Mouse (Mus musculus) limb, embryonic 12.5 days (tissue): ENCODE measurements at regions not wholly inside any gene's neighbourhood (a gene's known extent, or its start where the extent isn't known, plus 50 kb on each side); places are given as distances from the start of the nearest gene placed in this dataset.
"Not testable (repeated sequence)": the region's sequence is repeated elsewhere in the genome, so short reads cannot be mapped to it uniquely, and the experiment has no call there.

ENCODE experiments used
- ATAC-seq: fragments of 200-750 bp; cut with Nextera tagmentation; 2 replicates; pipeline ENCODE4 v1.8.0; 2017; ENCODE audit warnings: low read depth, moderate TSS enrichment; ENCODE audit not compliant: insufficient number of reproducible peaks, insufficient read depth, low FRiP score, low TSS enrichment
- H3K27ac ChIP-seq: fragments of 300-500 bp; sonication (generic); 2 replicates; pipeline ENCODE4 v1.5.1; 2016; ENCODE audit warnings: mild to moderate bottlenecking, moderate library complexity
- H3K27me3 ChIP-seq: fragments of 300-500 bp; sonication (generic); 2 replicates; pipeline ENCODE4 v1.6.1; 2016; ENCODE audit warnings: mild to moderate bottlenecking, moderate library complexity
- H3K36me3 ChIP-seq: fragments of 300-500 bp; sonication (generic); 2 replicates; pipeline ENCODE4 v1.6.1; 2016; ENCODE audit warnings: mild to moderate bottlenecking, moderate library complexity
- H3K4me1 ChIP-seq: fragments of 300-500 bp; sonication (generic); replicated peaks from 2 replicates; pipeline ENCODE4 v1.6.1; 2016
- H3K4me2 ChIP-seq: fragments of 300-500 bp; sonication (generic); 2 replicates; pipeline ENCODE4 v1.6.1; 2016; ENCODE audit warnings: mild to moderate bottlenecking, moderate library complexity
- H3K4me3 ChIP-seq: fragments of 300-500 bp; sonication (generic); replicated peaks from 2 replicates; pipeline ENCODE4 v1.5.1; 2016; ENCODE audit warnings: mild to moderate bottlenecking
- H3K9ac ChIP-seq: fragments of 300-500 bp; sonication (generic); replicated peaks from 2 replicates; pipeline ENCODE4 v1.6.1; 2016; ENCODE audit warnings: mild to moderate bottlenecking, moderate library complexity
- H3K9me3 ChIP-seq: fragments of 300-500 bp; sonication (generic); 2 replicates; pipeline ENCODE4 v1.6.1; 2016; ENCODE audit warnings: mild to moderate bottlenecking, moderate library complexity
- WGBS: fragments of 180-500 bp; shearing (Covaris S2); methylation state at CpG from one replicate; pipeline ENCODE4 v1.1.7; 2016; 5-methylcytosine and 5-hydroxymethylcytosine counted together

DNA sequence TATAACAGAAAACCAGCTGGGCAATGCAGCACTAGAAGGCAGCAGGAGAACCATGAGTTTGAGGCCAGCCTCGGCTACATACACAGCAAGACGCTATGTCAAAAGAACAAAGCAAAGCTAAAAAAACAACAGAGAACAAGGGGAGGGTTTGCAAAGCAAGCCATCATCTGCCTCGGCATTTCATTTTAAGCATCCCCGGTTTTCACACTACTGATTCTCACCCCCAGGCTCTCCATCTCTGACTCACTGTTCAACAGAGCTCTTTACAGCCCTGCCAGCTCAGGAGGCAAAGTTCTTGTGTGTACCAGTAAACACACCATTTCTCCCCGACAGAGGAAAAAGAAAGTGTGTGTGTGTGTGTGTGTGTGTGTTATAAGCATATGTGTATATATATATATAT, 571.6 kb upstream of the Gm10131 start:
- WGBS = 85% methylated on average over 5 of the region's 5 CpGs

DNA sequence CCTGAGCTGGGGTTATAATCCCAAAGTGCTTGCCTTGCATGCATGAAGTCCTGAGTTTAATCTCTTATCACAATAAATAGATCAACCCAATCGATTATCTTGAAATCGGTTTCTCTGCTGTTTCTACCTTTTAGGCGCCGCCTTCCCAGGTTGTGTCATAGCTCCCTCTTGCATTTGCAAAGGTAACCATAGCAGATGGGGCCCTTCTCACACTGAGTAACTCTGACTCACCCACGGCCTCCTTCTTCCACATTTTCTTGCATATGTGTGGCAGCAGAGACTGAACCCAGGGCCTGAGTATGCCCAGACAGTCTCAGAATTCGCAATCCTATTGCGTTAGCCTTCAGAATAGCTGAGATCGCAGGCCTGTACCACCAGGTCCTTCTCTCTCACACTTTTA, 570.7 kb upstream of the Gm10131 start:
- Histone ChIP-seq H3K9me3 (no peaks in the 10 kb centered on the region), H3K27ac (no peak overlapping the region), H3K4me1 (no peaks in the 10 kb centered on the region; the same call in 1 of the 2 replicates), H3K4me2 (no peak overlapping the region), H3K9ac (no peak overlapping the region), H3K4me3 (no peak overlapping the region), H3K36me3 (no peaks in the 10 kb centered on the region), H3K27me3 (no peaks in the 10 kb centered on the region)
- 90% methylated on average over 8 of the region's 8 CpGs for WGBS
- no peak for ATAC-seq

More for the DNA sequence above, 571.6 kb upstream of the Gm10131 start:
- H3K4me3 ChIP-seq = no peak overlapping the region
- H3K9me3 ChIP-seq = no peaks in the 10 kb centered on the region
- H3K9ac ChIP-seq = no peak overlapping the region
- no peak for ATAC-seq
- no peaks in the 10 kb centered on the region for H3K36me3 ChIP-seq
- H3K27me3 ChIP-seq = no peaks in the 10 kb centered on the region
- H3K4me1 ChIP-seq = no peaks in the 10 kb centered on the region; the same call in 1 of the 2 replicates
- no peak overlapping the region for H3K27ac ChIP-seq
- no peak overlapping the region for H3K4me2 ChIP-seq

DNA sequence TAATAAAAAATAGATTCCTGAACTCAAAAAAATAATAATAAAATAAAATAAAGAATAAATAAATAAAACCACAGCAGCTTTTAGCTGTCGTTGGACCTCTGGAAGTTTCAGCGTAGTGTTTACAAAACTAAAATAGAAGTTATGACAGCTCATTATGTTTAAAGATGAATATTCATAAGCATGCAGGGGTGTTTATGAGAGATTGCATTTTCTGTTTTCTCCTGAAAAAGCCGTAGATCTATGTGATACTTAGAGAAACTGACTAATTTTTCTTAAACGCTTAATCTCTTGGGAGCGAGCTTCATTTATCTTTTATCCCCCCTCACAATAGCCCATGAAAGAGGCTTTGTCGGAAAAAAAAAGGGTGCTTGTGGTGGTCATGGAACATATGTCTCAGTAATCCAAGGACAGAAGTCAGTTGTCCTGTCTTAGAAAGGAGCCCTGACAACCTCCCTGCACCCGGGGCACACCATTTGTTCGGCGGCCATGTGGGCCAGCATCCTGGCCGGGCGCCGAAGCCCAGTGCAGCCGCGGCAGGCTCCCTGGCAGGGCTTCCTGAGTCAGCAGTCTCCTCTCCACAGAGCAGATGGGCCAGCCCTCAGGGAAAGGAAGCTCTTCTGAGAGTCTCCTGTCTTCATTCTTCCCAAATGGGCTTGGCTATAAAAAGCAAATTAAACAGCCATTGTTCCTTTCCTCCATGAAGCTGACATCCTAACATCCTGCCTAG, 568.2 kb upstream of the Gm10131 start:
- Histone ChIP-seq H3K27me3 (no peaks in the 10 kb centered on the region), H3K36me3 (no peaks in the 10 kb centered on the region), H3K4me1 (peaks cover 8% of the 10 kb centered on the region; the same call in 1 of the 2 replicates), H3K4me2 (no peak overlapping the region), H3K27ac (no peak overlapping the region), H3K9me3 (no peaks in the 10 kb centered on the region), H3K9ac (no peak overlapping the region), H3K4me3 (no peak overlapping the region)
- WGBS = 36% methylated on average over 14 of the region's 14 CpGs
- no peak for ATAC-seq

DNA sequence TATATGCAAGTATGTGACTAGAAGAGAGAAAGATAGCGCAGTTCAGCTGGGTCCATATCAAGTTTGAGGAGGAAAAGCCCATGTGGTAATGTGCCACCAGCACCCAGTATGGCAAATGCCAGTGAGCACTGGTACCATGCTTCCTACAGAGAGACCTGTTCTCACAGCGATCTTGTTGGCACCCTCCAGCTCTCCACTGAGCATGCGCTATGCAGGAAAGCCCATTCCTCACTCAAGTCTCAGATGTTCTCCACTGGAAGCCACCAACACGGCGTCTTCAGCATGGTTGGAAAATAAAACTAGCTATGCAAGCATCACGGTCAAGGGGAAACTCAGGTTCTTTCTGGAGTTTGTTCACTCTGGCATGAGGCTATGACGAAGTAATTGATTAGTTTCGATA, 567.3 kb upstream of the Gm10131 start:
- Histone ChIP-seq H3K4me2 (no peak overlapping the region), H3K36me3 (no peaks in the 10 kb centered on the region), H3K9ac (no peak overlapping the region), H3K4me1 (peaks cover 8% of the 10 kb centered on the region; the same call in 1 of the 2 replicates), H3K27me3 (no peaks in the 10 kb centered on the region), H3K27ac (no peak overlapping the region), H3K4me3 (no peak overlapping the region), H3K9me3 (no peaks in the 10 kb centered on the region)
- 93% methylated on average over 8 of the region's 8 CpGs for WGBS
- ATAC-seq = no peak

DNA sequence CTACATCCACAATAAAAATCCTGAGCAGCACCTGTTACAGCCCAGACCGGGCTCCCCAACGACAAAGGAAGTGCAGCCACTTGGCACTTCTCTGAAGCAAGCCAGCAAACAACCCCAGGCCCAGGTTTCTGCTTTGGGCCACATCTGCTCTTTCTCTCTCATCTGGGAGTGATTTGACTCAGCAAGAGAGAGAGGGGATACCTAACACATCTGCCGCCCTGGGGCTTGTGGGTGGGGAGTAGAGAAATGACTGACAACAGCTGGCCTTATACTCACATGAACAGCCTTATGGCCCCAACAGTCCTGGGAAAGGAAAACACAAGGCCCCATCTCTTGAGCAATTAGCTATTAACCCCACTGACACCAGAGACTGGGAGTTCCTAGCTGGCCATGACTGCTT, 560.2 kb upstream of the Gm10131 start:
- no peak overlapping the region for H3K27ac ChIP-seq
- H3K9ac ChIP-seq = no peak overlapping the region
- ATAC-seq = peak; percentile 75
- WGBS = 0% methylated on average over 3 of the region's 3 CpGs
- no peak overlapping the region for H3K4me3 ChIP-seq
- no peak overlapping the region for H3K4me2 ChIP-seq
- H3K27me3 ChIP-seq = no peaks in the 10 kb centered on the region
- no peaks in the 10 kb centered on the region for H3K9me3 ChIP-seq
- H3K36me3 ChIP-seq = no peaks in the 10 kb centered on the region
- peaks cover 21% of the 10 kb centered on the region for H3K4me1 ChIP-seq

DNA sequence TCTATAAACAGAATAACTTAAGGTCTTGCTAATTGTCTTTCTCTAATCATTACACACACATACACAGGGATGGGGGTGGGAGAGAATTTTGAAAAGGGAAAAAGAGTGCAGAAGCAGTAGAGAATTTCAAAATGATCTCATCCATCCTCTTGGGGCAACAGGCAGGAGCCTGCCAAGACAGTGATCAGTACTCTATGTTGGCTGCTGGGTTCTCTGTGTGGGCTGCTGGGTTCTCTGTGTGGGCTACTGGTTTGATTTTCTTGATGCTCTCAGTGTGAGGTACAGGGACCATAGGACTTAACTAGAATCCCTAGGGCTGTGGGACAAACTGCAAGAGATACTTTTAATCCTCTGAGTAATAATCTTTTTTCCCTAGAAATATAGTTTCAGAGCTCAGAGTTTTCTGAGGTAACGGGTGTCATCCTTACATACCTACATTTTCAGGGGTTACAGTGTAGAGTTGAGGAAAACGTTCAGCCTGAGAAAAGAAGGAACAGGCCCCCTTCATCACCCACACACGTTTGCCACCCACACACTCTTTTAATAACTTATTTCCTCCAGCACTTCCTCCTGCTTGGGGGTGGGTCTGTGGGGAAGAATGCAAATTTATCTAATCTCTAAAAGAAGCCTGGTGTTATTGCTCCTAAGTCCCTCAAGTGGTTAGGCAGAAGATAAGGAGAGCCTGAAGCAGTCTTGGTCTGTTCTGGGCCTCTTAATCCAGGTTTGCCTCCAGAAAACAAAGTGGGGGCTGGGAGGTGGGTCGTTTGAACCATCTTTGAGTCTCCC, 559.6 kb upstream of the Gm10131 start:
- Histone ChIP-seq H3K4me2 (no peak overlapping the region), H3K9ac (no peak overlapping the region), H3K9me3 (no peaks in the 10 kb centered on the region), H3K4me1 (peaks cover 21% of the 10 kb centered on the region), H3K36me3 (no peaks in the 10 kb centered on the region), H3K4me3 (no peak overlapping the region), H3K27me3 (no peaks in the 10 kb centered on the region), H3K27ac (no peak overlapping the region)
- ATAC-seq = no peak
- 21% methylated on average over 4 of the region's 4 CpGs for WGBS

DNA sequence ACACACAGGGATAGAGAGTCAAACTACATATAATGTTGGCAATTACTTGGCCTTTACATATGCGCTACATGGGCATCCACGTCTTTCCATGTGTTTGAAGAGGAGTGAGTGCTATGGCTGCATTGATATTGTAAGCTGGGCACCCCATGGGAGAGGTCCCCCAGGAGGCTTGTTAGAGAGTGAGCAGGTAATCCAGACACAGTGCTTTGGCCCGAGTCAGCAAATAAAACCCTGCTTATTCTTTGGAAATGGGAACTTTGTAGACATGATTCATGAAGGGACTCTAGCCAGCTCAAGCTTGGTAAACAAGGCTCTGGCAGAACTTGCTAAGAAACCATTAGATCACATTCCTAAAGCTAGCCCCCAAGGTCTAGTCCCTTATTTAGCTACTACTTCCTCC, 557.6 kb upstream of the Gm10131 start:
- no peak overlapping the region for H3K4me3 ChIP-seq
- ATAC-seq = no peak
- WGBS = 85% methylated on average over 3 of the region's 3 CpGs
- no peaks in the 10 kb centered on the region for H3K36me3 ChIP-seq
- no peaks in the 10 kb centered on the region for H3K27me3 ChIP-seq
- peaks cover 14% of the 10 kb centered on the region for H3K4me1 ChIP-seq
- H3K9ac ChIP-seq = no peak overlapping the region
- H3K27ac ChIP-seq = no peak overlapping the region
- no peak overlapping the region for H3K4me2 ChIP-seq
- H3K9me3 ChIP-seq = no peaks in the 10 kb centered on the region

DNA sequence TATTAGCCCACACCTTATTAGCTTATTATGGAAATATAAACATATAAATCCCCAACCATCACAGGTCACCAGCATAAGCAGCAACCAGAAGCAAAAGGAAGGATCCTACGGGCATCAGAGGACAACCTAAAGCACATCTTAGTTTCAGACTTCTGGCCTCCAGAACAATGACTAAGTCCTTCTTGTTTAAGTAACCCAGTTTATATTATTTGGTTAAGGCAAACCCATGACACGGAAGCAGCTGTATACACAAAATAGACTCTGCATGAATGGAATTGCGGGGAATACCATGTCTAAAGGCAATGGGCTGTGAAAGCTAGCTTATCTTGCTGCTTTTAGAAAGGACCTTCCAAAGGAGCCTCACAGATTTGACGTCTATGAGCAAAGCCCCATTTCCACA, 552.9 kb upstream of the Gm10131 start:
- Histone ChIP-seq H3K27me3 (no peaks in the 10 kb centered on the region), H3K4me3 (no peak overlapping the region), H3K36me3 (no peaks in the 10 kb centered on the region), H3K27ac (no peak overlapping the region), H3K9ac (no peak overlapping the region), H3K4me2 (no peak overlapping the region), H3K9me3 (no peaks in the 10 kb centered on the region), H3K4me1 (no peaks in the 10 kb centered on the region)
- ATAC-seq = no peak
- 91% methylated on average over 4 of the region's 4 CpGs for WGBS

DNA sequence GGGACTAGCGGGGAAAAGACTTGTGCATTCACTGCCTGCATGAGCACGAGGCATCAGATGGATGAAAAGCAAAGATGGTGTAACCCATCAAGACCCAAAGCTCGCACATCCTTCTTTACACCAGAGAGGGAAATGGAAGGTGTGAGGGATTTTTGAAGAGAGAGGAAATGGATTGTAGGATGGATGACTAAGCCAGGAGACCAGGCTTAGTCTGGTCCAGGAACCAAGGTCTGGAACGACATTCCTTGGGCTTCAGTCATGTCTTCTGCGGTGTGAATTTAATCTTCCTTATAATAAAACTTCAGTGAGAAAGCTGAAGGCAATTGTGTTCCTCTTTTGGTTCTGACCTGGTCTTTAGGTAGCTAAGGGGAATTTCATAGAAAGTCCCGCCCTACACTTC, 551.0 kb upstream of the Gm10131 start:
- Histone ChIP-seq H3K9me3 (no peaks in the 10 kb centered on the region), H3K4me3 (no peak overlapping the region), H3K27ac (no peak overlapping the region), H3K36me3 (no peaks in the 10 kb centered on the region), H3K9ac (no peak overlapping the region), H3K27me3 (no peaks in the 10 kb centered on the region), H3K4me2 (no peak overlapping the region), H3K4me1 (no peaks in the 10 kb centered on the region)
- no peak for ATAC-seq
- WGBS = 94% methylated on average over 6 of the region's 6 CpGs

DNA sequence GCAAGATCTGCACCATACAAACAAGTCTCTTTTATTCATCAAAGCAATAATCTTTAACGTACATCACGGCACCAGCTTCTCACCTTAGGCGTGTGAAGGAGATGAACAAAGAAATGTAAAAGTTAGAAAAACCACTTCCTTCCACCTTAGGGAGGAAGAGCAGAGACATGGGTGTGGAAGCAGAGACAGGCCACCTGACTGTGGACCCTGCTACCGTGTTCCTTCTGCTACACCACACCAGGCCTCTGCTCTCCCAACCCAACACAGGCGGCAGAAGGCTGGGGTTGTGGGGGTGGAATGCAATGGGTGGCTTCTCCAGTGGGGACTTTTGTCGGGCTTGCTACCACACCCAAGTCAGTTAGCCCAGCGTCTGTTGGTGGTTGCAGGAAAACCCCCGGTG, 540.2 kb upstream of the Gm10131 start:
- peaks cover 12% of the 10 kb centered on the region; the same call in 1 of the 2 replicates for H3K9me3 ChIP-seq
- H3K4me2 ChIP-seq = no peak overlapping the region
- H3K36me3 ChIP-seq = no peaks in the 10 kb centered on the region
- no peaks in the 10 kb centered on the region for H3K27me3 ChIP-seq
- H3K27ac ChIP-seq = no peak overlapping the region
- H3K4me1 ChIP-seq = no peaks in the 10 kb centered on the region
- ATAC-seq = no peak
- no peak overlapping the region for H3K4me3 ChIP-seq
- 91% methylated on average over 8 of the region's 8 CpGs for WGBS
- H3K9ac ChIP-seq = no peak overlapping the region

DNA sequence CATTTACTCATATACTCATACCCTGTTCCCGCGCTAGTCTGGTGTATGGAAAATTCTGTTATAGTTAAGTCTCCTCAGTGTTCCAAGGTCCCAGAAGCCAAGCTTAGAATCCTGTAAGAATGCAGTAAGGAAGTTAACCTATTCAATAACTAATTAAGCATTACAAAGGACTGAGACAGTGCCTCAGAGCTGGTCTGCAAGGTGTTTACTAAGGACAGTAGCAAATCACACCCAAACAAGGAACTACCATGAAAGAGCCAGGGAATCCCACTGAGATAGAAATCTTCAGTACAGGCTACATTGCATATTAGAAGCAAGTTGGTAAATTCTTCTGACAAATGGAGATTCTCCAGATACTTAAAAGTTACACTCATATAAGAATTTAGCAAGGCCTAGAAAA, 516.7 kb upstream of the Gm10131 start:
- H3K9ac ChIP-seq, H3K4me1 ChIP-seq, H3K36me3 ChIP-seq, H3K4me3 ChIP-seq, H3K9me3 ChIP-seq, H3K27ac ChIP-seq, H3K4me2 ChIP-seq, ATAC-seq, H3K27me3 ChIP-seq: not testable (repeated sequence)
- WGBS = 95% methylated on average over 2 of the region's 2 CpGs
